Mouse (Mus musculus): ENCODE measurements around the gene Rtn4rl1. TPM values are rescaled to one million over a fixed set of nuclear protein-coding genes. Genes with fewer than 3 reads are reported as not detected.

Rtn4rl1 gene
- polyA plus RNA-seq, 1 experiment from 2014 or later: 2.4 TPM

GRCm38 (mm10) chr11:75297631-75298030 lies 104.0 kb downstream of the Rtn4rl1 start:
- no peak for ATAC-seq (ENCODE audit: low FRiP score)
- Histone ChIP-seq H3K4me3 (ENCODE audit: low read depth, low read length) (no peak overlapping the region), H3K9me3 (ENCODE audit: control insufficient read depth, low read length) (no peaks in the 10 kb centered on the region), H3K27me3 (ENCODE audit: control insufficient read depth, insufficient read depth, low read length) (no peaks in the 10 kb centered on the region), H3K4me2 (replicated peaks; ENCODE audit: low read depth, low read length) (no peak overlapping the region), H3K4me1 (replicated peaks; ENCODE audit: control insufficient read depth, insufficient read depth, low read length) (no peaks in the 10 kb centered on the region), H3K36me3 (ENCODE audit: control insufficient read depth, insufficient read depth, low read length) (peaks cover 4% of the 10 kb centered on the region; the same call in 1 of the 2 replicates), H3K27ac (ENCODE audit: low read depth, low read length) (no peak overlapping the region), H3K9ac (ENCODE audit: low read depth, low read length) (no peak overlapping the region)
- 80% methylated on average over 9 of the region's 9 CpGs for WGBS
- DNase-seq (ENCODE audit: low spot score): no peak

GRCm38 (mm10) chr11:75298491-75298890 lies 104.9 kb downstream of the Rtn4rl1 start:
- no peak overlapping the region for H3K9ac ChIP-seq (ENCODE audit: low read depth, low read length)
- H3K4me2 ChIP-seq (replicated peaks; ENCODE audit: low read depth, low read length): no peak overlapping the region
- 59% methylated on average over 11 of the region's 11 CpGs for WGBS
- no peak for ATAC-seq (ENCODE audit: low FRiP score)
- H3K27ac ChIP-seq (ENCODE audit: low read depth, low read length): no peak overlapping the region
- H3K9me3 ChIP-seq (ENCODE audit: control insufficient read depth, low read length): no peaks in the 10 kb centered on the region
- H3K27me3 ChIP-seq (ENCODE audit: control insufficient read depth, insufficient read depth, low read length): no peaks in the 10 kb centered on the region
- H3K4me3 ChIP-seq (ENCODE audit: low read depth, low read length): no peak overlapping the region
- H3K4me1 ChIP-seq (replicated peaks; ENCODE audit: control insufficient read depth, insufficient read depth, low read length): no peaks in the 10 kb centered on the region
- DNase-seq (ENCODE audit: low spot score): no peak
- H3K36me3 ChIP-seq (ENCODE audit: control insufficient read depth, insufficient read depth, low read length): peaks cover 4% of the 10 kb centered on the region; the same call in 1 of the 2 replicates

GRCm38 (mm10) chr11:75299786-75300185 lies 106.2 kb downstream of the Rtn4rl1 start:
- DNase-seq (ENCODE audit: low spot score): no peak
- Histone ChIP-seq H3K36me3 (ENCODE audit: control insufficient read depth, insufficient read depth, low read length) (peaks cover 4% of the 10 kb centered on the region; the same call in 1 of the 2 replicates), H3K27me3 (ENCODE audit: control insufficient read depth, insufficient read depth, low read length) (no peaks in the 10 kb centered on the region), H3K27ac (ENCODE audit: low read depth, low read length) (no peak overlapping the region), H3K4me2 (replicated peaks; ENCODE audit: low read depth, low read length) (no peak overlapping the region), H3K9ac (ENCODE audit: low read depth, low read length) (no peak overlapping the region), H3K9me3 (ENCODE audit: control insufficient read depth, low read length) (no peaks in the 10 kb centered on the region), H3K4me1 (replicated peaks; ENCODE audit: control insufficient read depth, insufficient read depth, low read length) (no peaks in the 10 kb centered on the region), H3K4me3 (ENCODE audit: low read depth, low read length) (no peak overlapping the region)
- no peak for ATAC-seq (ENCODE audit: low FRiP score)
- WGBS: 85% methylated on average over 10 of the region's 10 CpGs

- H3K4me2 ChIP-seq (replicated peaks; ENCODE audit: low read depth, low read length): no peak overlapping the region
- no peak overlapping the region for H3K4me3 ChIP-seq (ENCODE audit: low read depth, low read length)
- H3K9ac ChIP-seq (ENCODE audit: low read depth, low read length): no peak overlapping the region
- no peaks in the 10 kb centered on the region for H3K4me1 ChIP-seq (replicated peaks; ENCODE audit: control insufficient read depth, insufficient read depth, low read length)
- no peak for ATAC-seq (ENCODE audit: low FRiP score)
- 85% methylated on average over 9 of the region's 9 CpGs for WGBS
- H3K27me3 ChIP-seq (ENCODE audit: control insufficient read depth, insufficient read depth, low read length): no peaks in the 10 kb centered on the region
- H3K27ac ChIP-seq (ENCODE audit: low read depth, low read length): no peak overlapping the region
- H3K36me3 ChIP-seq (ENCODE audit: control insufficient read depth, insufficient read depth, low read length): peaks cover 4% of the 10 kb centered on the region; the same call in 1 of the 2 replicates
- H3K9me3 ChIP-seq (ENCODE audit: control insufficient read depth, low read length): no peaks in the 10 kb centered on the region
- no peak for DNase-seq (ENCODE audit: low spot score)
These were observed 107.4 kb downstream of the Rtn4rl1 start for GRCm38 (mm10) chr11:75300954-75301353.

GRCm38 (mm10) chr11:75304797-75305196 lies 111.2 kb downstream of the Rtn4rl1 start:
- Histone ChIP-seq H3K9me3 (ENCODE audit: control insufficient read depth, low read length) (no peaks in the 10 kb centered on the region), H3K9ac (ENCODE audit: low read depth, low read length) (no peak overlapping the region), H3K27ac (ENCODE audit: low read depth, low read length) (no peak overlapping the region), H3K36me3 (ENCODE audit: control insufficient read depth, insufficient read depth, low read length) (peaks cover 4% of the 10 kb centered on the region; the same call in 1 of the 2 replicates), H3K4me1 (replicated peaks; ENCODE audit: control insufficient read depth, insufficient read depth, low read length) (no peaks in the 10 kb centered on the region), H3K27me3 (ENCODE audit: control insufficient read depth, insufficient read depth, low read length) (no peaks in the 10 kb centered on the region), H3K4me2 (replicated peaks; ENCODE audit: low read depth, low read length) (no peak overlapping the region), H3K4me3 (ENCODE audit: low read depth, low read length) (no peak overlapping the region)
- 89% methylated on average over 9 of the region's 9 CpGs for WGBS
- no peak for DNase-seq (ENCODE audit: low spot score)
- ATAC-seq (ENCODE audit: low FRiP score): no peak

GRCm38 (mm10) chr11:75308650-75309049 lies 115.1 kb downstream of the Rtn4rl1 start:
- Histone ChIP-seq H3K4me2 (replicated peaks; ENCODE audit: low read depth, low read length) (no peak overlapping the region), H3K9ac (ENCODE audit: low read depth, low read length) (no peak overlapping the region), H3K4me1 (replicated peaks; ENCODE audit: control insufficient read depth, insufficient read depth, low read length) (no peaks in the 10 kb centered on the region), H3K36me3 (ENCODE audit: control insufficient read depth, insufficient read depth, low read length) (0 out of 2 replicates have a peak, but pooled peaks cover 6% of the 10 kb centered on the region), H3K9me3 (ENCODE audit: control insufficient read depth, low read length) (no peaks in the 10 kb centered on the region), H3K4me3 (ENCODE audit: low read depth, low read length) (no peak overlapping the region), H3K27ac (ENCODE audit: low read depth, low read length) (no peak overlapping the region), H3K27me3 (ENCODE audit: control insufficient read depth, insufficient read depth, low read length) (no peaks in the 10 kb centered on the region)
- DNase-seq (ENCODE audit: low spot score) (no peak), ATAC-seq (ENCODE audit: low FRiP score) (no peak)
- WGBS: 89% methylated on average over 4 of the region's 4 CpGs

- WGBS: 84% methylated on average over 8 of the region's 8 CpGs
- no peak for DNase-seq (ENCODE audit: low spot score)
- Histone ChIP-seq H3K27me3 (ENCODE audit: control insufficient read depth, insufficient read depth, low read length) (no peaks in the 10 kb centered on the region), H3K9me3 (ENCODE audit: control insufficient read depth, low read length) (no peaks in the 10 kb centered on the region), H3K4me1 (replicated peaks; ENCODE audit: control insufficient read depth, insufficient read depth, low read length) (no peaks in the 10 kb centered on the region), H3K4me2 (replicated peaks; ENCODE audit: low read depth, low read length) (no peak overlapping the region), H3K36me3 (ENCODE audit: control insufficient read depth, insufficient read depth, low read length) (0 out of 2 replicates have a peak, but pooled peaks cover 6% of the 10 kb centered on the region), H3K4me3 (ENCODE audit: low read depth, low read length) (no peak overlapping the region), H3K27ac (ENCODE audit: low read depth, low read length) (no peak overlapping the region), H3K9ac (ENCODE audit: low read depth, low read length) (no peak overlapping the region)
- no peak for ATAC-seq (ENCODE audit: low FRiP score)
These were observed 117.2 kb downstream of the Rtn4rl1 start for GRCm38 (mm10) chr11:75310813-75311212.

- H3K4me3 ChIP-seq (ENCODE audit: low read depth, low read length): no peak overlapping the region
- H3K9me3 ChIP-seq (ENCODE audit: control insufficient read depth, low read length): no peaks in the 10 kb centered on the region
- H3K4me2 ChIP-seq (replicated peaks; ENCODE audit: low read depth, low read length): no peak overlapping the region
- H3K9ac ChIP-seq (ENCODE audit: low read depth, low read length): no peak overlapping the region
- no peaks in the 10 kb centered on the region for H3K27me3 ChIP-seq (ENCODE audit: control insufficient read depth, insufficient read depth, low read length)
- no peak overlapping the region for H3K27ac ChIP-seq (ENCODE audit: low read depth, low read length)
- 0 out of 2 replicates have a peak, but pooled peaks cover 6% of the 10 kb centered on the region for H3K36me3 ChIP-seq (ENCODE audit: control insufficient read depth, insufficient read depth, low read length)
- H3K4me1 ChIP-seq (replicated peaks; ENCODE audit: control insufficient read depth, insufficient read depth, low read length): no peaks in the 10 kb centered on the region
- no peak for ATAC-seq (ENCODE audit: low FRiP score)
- no peak for DNase-seq (ENCODE audit: low spot score)
- WGBS: 91% methylated on average over 6 of the region's 6 CpGs
These were observed 118.2 kb downstream of the Rtn4rl1 start for GRCm38 (mm10) chr11:75311751-75312150.

- WGBS: 96% methylated on average over 8 of the region's 8 CpGs
- Histone ChIP-seq H3K9ac (ENCODE audit: low read depth, low read length) (no peak overlapping the region), H3K27ac (ENCODE audit: low read depth, low read length) (no peak overlapping the region), H3K4me2 (replicated peaks; ENCODE audit: low read depth, low read length) (no peak overlapping the region), H3K4me1 (replicated peaks; ENCODE audit: control insufficient read depth, insufficient read depth, low read length) (no peaks in the 10 kb centered on the region), H3K9me3 (ENCODE audit: control insufficient read depth, low read length) (no peaks in the 10 kb centered on the region), H3K36me3 (ENCODE audit: control insufficient read depth, insufficient read depth, low read length) (0 out of 2 replicates have a peak, but pooled peaks cover 6% of the 10 kb centered on the region), H3K4me3 (ENCODE audit: low read depth, low read length) (no peak overlapping the region), H3K27me3 (ENCODE audit: control insufficient read depth, insufficient read depth, low read length) (no peaks in the 10 kb centered on the region)
- no peak for ATAC-seq (ENCODE audit: low FRiP score)
- no peak for DNase-seq (ENCODE audit: low spot score)
These were observed 120.3 kb downstream of the Rtn4rl1 start for GRCm38 (mm10) chr11:75313834-75314233.
